Mouse (Mus musculus) G1E (cell line): ENCODE measurements around the gene Scn8a. TPM values are rescaled to one million over a fixed set of nuclear protein-coding genes. Genes with fewer than 3 reads are reported as not detected.
A peak's percentile ranks its signal among the peaks of the same experiment; 100 is the strongest.

ENCODE experiments used
- ATAC-seq: 2 replicates; pipeline ENCODE4 v1.8.0; 2016; ENCODE audit warnings: mild to moderate bottlenecking; ENCODE audit not compliant: insufficient number of reproducible peaks, poor library complexity, low FRiP score, severe bottlenecking; ENCODE audit errors: extremely low read depth
- DNase-seq: peaks from one replicate; pipeline ENCODE4 v3.0.0; 2012; ENCODE audit warnings: low spot score
- H3K27me3 ChIP-seq: 2 replicates; pipeline ENCODE4 v1.6.1; 2012; ENCODE audit warnings: mild to moderate bottlenecking, low read length, inconsistent platforms; ENCODE audit not compliant: insufficient read depth
- H3K36me3 ChIP-seq: replicated peaks from 2 replicates; pipeline ENCODE3; 2012; ENCODE audit warnings: mild to moderate bottlenecking, inconsistent platforms
- H3K4me1 ChIP-seq: 2 replicates; pipeline ENCODE4 v1.6.1; 2012; ENCODE audit warnings: low read depth, low read length, inconsistent platforms, mixed read lengths; ENCODE audit not compliant: insufficient read depth
- H3K4me3 ChIP-seq: 2 replicates; pipeline ENCODE4 v1.5.1; 2012; ENCODE audit warnings: low read depth, mild to moderate bottlenecking, inconsistent platforms, low read length, moderate library complexity, mixed read lengths
- H3K9me3 ChIP-seq: replicated peaks from 2 replicates; pipeline ENCODE4 v1.6.1; 2012; ENCODE audit warnings: inconsistent platforms
- CTCF ChIP-seq: IDR thresholded peaks from 2 replicates; pipeline ENCODE4 v1.5.1; 2012; ENCODE audit warnings: low read depth, low read length, inconsistent platforms, mixed read lengths
- GATA1 ChIP-seq: IDR thresholded peaks from 2 replicates; pipeline ENCODE4 v1.6.1; 2012; ENCODE audit warnings: borderline replicate concordance, low read length, inconsistent platforms, mixed read lengths
- GATA2 ChIP-seq: IDR thresholded peaks from 2 replicates; pipeline ENCODE4 v1.6.1; 2012; ENCODE audit warnings: low read depth, low read length, inconsistent platforms, borderline replicate concordance
- POLR2AphosphoS5 ChIP-seq: IDR thresholded peaks from 2 replicates; pipeline ENCODE4 v1.6.1; 2012; ENCODE audit warnings: low read depth, low read length, inconsistent platforms; ENCODE audit not compliant: insufficient replicate concordance
- TAL1 ChIP-seq: conservative IDR thresholded peaks from 2 replicates; pipeline ENCODE4 v1.6.1; 2012; ENCODE audit warnings: low read depth, low read length, inconsistent platforms, mixed read lengths
- polyA plus RNA-seq: library from polyadenylated mRNA; stranded (reverse); fragments of >175 nt; gene quantifications from 2 replicates; pipeline ENCODE4 v1.2.3, GENCODE M21; 2012
- total RNA-seq, 2 experiments: library from RNA; stranded (forward) in 1 of 2; stranded (reverse) in 1 of 2; fragments of 200-1000 nt in 1 of 2; fragments of >200 nt in 1 of 2; fragmentation: Nextera tagmentation in 1 of 2; gene quantifications; 2 replicates each; pipeline ENCODE4 v1.2.3; 2014 to 2017

The Scn8a gene
- total and polyA plus RNA-seq, 3 experiments: 0.27 TPM; not detected in 2

DNA sequence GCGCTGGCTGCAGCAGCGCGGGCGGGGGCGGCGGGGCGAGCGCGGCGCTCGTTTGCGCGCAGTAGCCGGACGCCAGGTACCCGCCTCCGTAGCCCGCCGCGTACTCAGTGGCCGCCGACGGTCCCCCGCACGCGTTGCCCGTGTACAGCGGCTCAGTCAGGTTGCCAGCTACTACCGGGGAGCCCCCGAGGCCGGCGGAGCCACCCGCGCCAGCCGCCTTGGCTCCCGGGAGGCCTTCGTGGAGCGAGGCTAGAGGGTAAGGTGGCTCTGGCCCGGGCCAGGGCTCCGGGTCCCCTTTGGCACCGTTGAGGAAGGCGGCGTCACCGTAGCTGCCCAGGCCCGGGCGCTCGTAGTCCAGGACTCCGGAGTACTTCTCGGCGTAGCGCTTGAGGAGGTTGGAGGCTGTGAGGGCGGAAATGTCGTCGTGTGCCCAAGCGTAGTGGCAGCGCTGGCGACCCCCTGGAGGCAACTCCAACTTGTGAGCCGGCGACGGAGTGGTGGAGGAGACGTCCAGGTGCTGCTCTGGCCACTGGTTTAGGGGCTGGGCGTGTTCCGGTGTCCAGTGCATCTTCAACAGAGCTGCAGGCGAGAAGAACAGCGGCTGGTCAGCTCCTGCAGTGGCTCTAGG is 184.3 kb downstream of the Scn8a start:
- TF ChIP-seq GATA1: no peak
- TF ChIP-seq POLR2AphosphoS5: no peak
- TF ChIP-seq TAL1: no peak
- no peak for TF ChIP-seq CTCF
- TF ChIP-seq GATA2: no peak
- H3K36me3 ChIP-seq: no peaks in the 10 kb centered on the region
- ATAC-seq (no peak), DNase-seq (no peak)
- peak overlapping the region; percentile 30; the same call in 1 of the 2 replicates for H3K4me3 ChIP-seq
- no peaks in the 10 kb centered on the region for H3K4me1 ChIP-seq
- H3K27me3 ChIP-seq: no peaks in the 10 kb centered on the region; the same call in 1 of the 2 replicates
- peaks cover 87% of the 10 kb centered on the region for H3K9me3 ChIP-seq

DNA sequence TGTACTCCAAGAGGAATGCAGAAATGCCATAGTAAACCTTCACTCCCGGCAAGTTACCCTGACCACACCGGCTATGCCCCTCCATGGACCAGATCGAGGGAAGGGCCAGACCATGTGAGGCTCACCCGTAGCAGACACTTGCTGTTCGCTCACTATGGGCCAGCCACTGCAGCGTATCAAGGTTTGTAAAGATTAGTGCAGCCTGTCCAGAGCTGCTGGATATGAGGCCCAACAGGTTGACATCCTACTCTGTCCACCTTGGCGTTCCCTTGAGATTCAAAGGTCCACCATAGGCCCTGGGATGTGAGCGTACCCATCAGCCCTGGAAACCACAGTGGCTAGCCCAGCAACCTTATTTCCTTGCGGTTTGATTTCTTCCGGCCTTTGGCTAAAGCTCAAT is 184.9 kb downstream of the Scn8a start:
- Histone ChIP-seq H3K4me3 (no peak overlapping the region), H3K4me1 (no peaks in the 10 kb centered on the region), H3K27me3 (no peaks in the 10 kb centered on the region; the same call in 1 of the 2 replicates), H3K36me3 (no peaks in the 10 kb centered on the region), H3K9me3 (peaks cover 92% of the 10 kb centered on the region)
- ATAC-seq (no peak), DNase-seq (no peak)
- TF ChIP-seq CTCF (no peak), GATA1 (no peak), GATA2 (no peak), POLR2AphosphoS5 (no peak), TAL1 (no peak)

DNA sequence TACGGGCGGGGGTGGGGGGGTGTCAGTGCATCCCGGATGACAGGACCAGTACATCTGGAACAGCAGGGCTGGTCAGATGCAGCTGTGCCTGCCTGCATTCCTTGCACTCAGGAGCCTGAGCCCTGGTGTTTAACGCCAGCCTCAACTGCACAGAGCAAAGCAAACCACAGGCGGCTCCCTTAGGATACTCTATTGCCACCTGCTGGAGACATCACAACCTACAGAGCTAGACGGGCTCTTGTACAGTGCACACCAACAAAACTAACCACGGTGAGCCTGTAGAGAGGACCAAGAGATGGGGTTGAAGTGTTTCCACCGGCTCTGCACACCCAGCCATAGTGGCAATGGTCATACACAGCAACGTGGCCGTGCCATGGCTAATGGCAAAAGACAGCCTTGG is 186.6 kb downstream of the Scn8a start:
- no peaks in the 10 kb centered on the region for H3K36me3 ChIP-seq
- no peak for DNase-seq
- H3K9me3 ChIP-seq: peaks cover 91% of the 10 kb centered on the region
- H3K4me3 ChIP-seq: no peak overlapping the region
- ATAC-seq: no peak
- no peaks in the 10 kb centered on the region for H3K4me1 ChIP-seq
- H3K27me3 ChIP-seq: no peaks in the 10 kb centered on the region; the same call in 1 of the 2 replicates
- TF ChIP-seq TAL1 (no peak), CTCF (no peak), POLR2AphosphoS5 (no peak), GATA2 (no peak), GATA1 (no peak)

DNA sequence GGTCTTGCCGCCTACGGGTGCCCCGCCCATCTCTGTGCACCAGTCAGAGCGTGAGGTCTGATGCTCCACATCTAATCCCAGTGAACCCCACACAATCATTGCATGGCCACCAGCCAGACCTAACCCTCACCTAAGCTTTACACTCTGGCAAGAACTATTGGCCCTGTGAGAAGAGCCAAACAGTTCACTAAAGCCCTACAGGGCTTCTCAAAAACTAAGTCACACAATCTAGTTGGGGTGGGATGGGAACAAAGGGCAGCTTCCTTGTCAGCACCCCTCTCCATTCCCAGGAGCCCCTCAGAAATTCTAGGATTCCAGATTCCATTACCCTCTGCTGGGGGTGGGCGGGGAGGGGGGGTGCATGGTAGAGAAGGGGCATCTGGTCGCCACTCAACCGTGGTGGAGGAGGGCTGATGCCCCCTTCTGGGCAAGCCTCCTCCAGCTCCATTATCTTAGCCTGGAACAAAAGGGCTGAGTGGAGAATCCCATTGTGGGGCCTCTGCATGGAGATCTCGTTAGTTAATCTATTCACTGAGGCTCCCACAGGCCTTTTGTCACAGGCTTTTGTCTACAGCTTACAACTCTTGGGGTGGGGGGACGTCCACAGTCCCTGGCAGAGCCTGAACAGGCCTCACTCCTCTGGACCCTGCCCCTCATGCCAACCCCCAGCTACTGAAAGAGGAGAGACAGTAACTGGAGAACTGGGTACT is 190.1 kb downstream of the Scn8a start:
- H3K27me3 ChIP-seq: no peaks in the 10 kb centered on the region; the same call in 1 of the 2 replicates

DNA sequence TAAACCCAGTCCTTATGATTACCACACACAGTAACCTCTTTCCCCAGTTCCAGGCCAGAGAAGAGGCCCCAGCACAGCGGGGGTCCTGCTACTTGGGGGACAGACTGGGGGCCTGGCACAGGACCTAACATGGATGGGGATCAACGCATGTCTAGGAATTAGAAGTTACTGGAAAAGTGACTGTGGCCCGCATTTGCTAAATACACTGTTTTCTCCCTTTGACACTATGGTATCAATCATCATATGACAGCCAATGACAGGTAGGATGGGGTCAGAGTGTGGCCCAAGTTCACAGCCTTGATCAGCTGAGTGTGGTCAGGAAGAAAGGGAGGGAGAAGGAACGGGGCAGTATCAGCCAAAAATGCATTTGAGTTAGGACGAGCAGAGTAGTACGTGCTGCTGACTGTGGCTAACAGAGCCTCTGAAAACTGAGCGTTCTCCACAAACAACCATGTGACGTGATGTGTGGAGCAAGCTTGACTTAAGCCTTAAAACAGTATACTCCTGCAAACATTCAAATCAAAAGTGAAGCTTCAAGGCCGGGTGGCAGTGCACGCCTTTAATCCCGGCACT is 190.7 kb downstream of the Scn8a start:
- no peaks in the 10 kb centered on the region for H3K4me1 ChIP-seq
- no peak for ATAC-seq
- peaks cover 95% of the 10 kb centered on the region for H3K9me3 ChIP-seq
- no peak for DNase-seq
- TF ChIP-seq POLR2AphosphoS5 (no peak), GATA1 (no peak), CTCF (no peak), GATA2 (no peak), TAL1 (no peak)
- no peaks in the 10 kb centered on the region; the same call in 1 of the 2 replicates for H3K27me3 ChIP-seq
- no peak overlapping the region for H3K4me3 ChIP-seq
- no peaks in the 10 kb centered on the region for H3K36me3 ChIP-seq

More for the DNA sequence above, 190.1 kb downstream of the Scn8a start:
- H3K9me3 ChIP-seq: peaks cover 92% of the 10 kb centered on the region
- H3K36me3 ChIP-seq: no peaks in the 10 kb centered on the region
- DNase-seq: no peak
- no peak for ATAC-seq
- no peak overlapping the region for H3K4me3 ChIP-seq
- no peak for TF ChIP-seq GATA1
- no peak for TF ChIP-seq CTCF
- H3K4me1 ChIP-seq: no peaks in the 10 kb centered on the region

DNA sequence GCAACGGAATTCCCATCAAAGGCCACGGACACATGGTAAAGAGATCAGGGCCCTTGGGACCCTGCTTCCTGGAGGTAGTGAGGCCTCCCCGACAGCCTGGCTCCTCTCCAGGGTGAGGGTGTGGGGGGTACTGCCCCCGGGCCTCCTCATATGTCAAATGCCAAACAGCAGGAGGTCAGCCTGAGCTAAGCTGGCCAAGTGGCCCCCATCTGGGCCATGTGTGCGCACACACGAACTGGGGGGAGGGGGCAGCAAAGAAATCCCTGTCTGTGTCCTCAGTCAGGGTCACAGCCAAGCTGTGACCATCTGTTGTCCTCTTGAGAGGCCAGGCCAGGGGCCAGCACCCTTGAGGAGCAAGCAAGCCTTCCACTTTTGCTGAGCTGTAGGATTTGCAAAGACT is 195.4 kb downstream of the Scn8a start:
- no peak for TF ChIP-seq POLR2AphosphoS5
- TF ChIP-seq CTCF: no peak
- TF ChIP-seq TAL1: no peak
- no peak for TF ChIP-seq GATA2
- no peak for TF ChIP-seq GATA1
- peaks cover 95% of the 10 kb centered on the region for H3K9me3 ChIP-seq
- DNase-seq (no peak), ATAC-seq (no peak)
- H3K4me3 ChIP-seq: no peak overlapping the region; the same call in 1 of the 2 replicates
- H3K36me3 ChIP-seq: no peaks in the 10 kb centered on the region
- no peaks in the 10 kb centered on the region for H3K27me3 ChIP-seq
- no peaks in the 10 kb centered on the region for H3K4me1 ChIP-seq
